Mouse (Mus musculus) cerebellum, postnatal 4 days (tissue): ENCODE measurements around the gene Gm11020.
A peak's percentile ranks its signal among the peaks of the same experiment; 100 is the strongest.
"Not testable (repeated sequence)": the region's sequence is repeated elsewhere in the genome, so short reads cannot be mapped to it uniquely, and the experiment has no call there.

Experiments
- DNase-seq, 2 experiments: peaks; one replicate each; pipeline ENCODE4 v3.0.0; 2022; ENCODE audit warnings: low spot score in 2 of 2, mixed read lengths in 1 of 2

The Gm11020 gene

GRCm38 (mm10) chr8:104321267-104321666 lies at the start of gene Gm11020:
Gm11020 (plus strand) TSS chr8:104321567.
- DNase-seq, result not testable (repeated sequence)

- not testable (repeated sequence) for DNase-seq
Observed at GRCm38 (mm10) chr8:104293081-104293480, 28.3 kb upstream of the Gm11020 start, which contains the start of gene Cmtm2a. Cmtm2a (minus strand) TSS chr8:104293181.

DNA sequence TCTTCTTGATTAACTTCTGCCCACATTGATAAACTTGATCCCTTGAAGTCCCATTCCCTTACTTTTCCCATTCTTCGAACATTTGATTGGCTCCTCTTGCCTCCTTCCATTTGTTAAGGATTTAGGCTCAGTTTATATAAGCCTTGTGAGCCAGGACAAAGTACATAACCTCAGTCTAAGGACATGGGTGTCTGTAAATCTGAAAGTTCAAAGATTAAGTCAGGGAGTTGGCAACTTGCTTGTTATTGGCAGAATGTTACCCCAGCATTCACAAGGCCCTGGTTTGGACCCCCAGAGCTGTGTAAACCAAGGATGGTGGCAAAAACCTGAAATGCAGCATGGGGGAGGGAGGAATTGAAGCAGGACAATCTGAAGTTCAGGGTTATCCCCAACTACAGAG lies 27.0 kb upstream of the Gm11020 start:
- DNase-seq, result no peak

- DNase-seq, result peak in 1 of 2 experiments; percentile 21
Observed at GRCm38 (mm10) chr8:104301577-104301976, 19.8 kb upstream of the Gm11020 start.

DNA sequence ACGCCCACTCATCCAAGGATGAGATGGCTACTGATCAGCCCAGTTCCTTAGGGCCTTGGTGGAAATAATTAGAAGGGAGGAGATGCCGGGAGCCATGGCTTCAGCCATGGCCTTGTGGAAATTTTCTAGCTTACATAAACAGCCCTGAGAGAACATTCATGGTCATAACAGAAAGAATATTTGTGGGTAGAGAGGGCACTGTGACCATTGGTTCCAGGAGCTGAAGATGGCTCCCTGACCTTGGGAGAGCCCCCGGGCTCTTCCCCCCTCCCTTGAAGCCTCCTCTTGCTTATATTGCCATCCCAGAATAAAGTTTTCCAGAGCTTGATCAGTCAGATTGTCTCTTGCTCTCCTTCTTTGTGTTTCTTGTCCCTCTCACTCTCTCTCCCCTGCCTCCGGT lies 18.8 kb upstream of the Gm11020 start:
- not testable (repeated sequence) for DNase-seq

DNA sequence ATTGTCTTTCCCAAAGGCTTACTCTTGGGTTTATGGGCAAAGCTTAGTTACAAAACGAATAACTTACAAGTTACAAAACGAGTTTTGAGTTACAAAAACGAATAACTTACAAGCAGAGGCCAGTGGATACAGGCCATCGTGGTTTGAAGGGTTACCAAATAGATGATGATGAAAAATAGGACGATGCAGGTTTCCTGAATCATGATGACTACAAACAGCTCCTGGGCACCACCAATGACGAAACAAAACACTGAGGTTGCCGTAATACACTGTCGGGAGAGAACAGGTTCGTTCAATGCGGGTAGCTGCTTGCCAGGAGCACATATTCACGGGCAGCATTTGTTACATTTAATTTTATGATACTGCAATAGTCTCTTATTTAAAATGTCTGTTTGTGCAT lies 16.4 kb upstream of the Gm11020 start:
- DNase-seq, result no peak

GRCm38 (mm10) chr8:104308341-104308740 lies 13.0 kb upstream of the Gm11020 start:
- DNase-seq, result not testable (repeated sequence)

DNA sequence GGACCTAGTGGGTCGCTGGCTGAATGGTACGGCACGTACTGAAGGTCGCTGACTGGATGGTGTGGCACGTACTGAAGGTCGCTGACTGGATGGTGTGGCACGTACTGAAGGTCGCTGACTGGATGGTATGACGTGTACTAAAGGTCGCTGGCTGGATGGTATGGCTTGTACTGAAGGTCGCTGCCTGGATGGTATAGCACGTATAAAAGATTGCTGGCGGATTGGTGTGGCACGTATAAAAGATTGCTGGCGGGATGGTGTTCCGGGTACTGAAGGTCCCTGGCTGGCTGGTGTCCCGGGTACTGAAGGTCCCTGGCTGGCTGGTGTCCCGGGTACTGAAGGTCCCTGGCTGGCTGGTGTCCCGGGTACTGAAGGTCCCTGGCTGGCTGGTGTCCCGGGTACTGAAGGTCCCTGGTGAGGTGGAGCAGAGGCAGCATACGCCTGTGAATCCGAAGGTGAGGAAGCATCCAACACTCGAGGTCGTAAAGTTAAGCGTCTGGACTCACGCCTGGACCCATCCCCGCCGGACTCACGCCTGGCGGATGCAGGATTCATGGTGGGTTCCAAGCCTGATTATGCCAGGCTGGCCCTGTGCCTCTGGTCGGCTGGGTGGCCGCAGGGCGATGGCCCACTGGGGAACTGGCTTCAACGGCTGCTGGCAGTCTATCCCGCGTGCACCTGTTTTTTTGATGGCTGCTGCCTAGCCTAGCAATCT lies 11.8 kb upstream of the Gm11020 start, which contains the start of the genes Gm45711 and Cmtm1:
Gene Gm45711 (minus strand): TSS at position 641 of the 715 bp plus-strand sequence.
Gene Cmtm1 (minus strand): TSS at position 705 of the 715 bp plus-strand sequence.
- peak in 1 of 2 experiments; percentile 68 for DNase-seq

- DNase-seq, result not testable (repeated sequence)
Observed at GRCm38 (mm10) chr8:104312023-104312422, 9.3 kb upstream of the Gm11020 start.

GRCm38 (mm10) chr8:104313311-104313710 lies 8.1 kb upstream of the Gm11020 start:
- peak in 1 of 2 experiments; percentile 8 for DNase-seq

- DNase-seq, result not testable (repeated sequence)
Observed at GRCm38 (mm10) chr8:104321930-104322329, 563 bp downstream of the Gm11020 start, which contains the start of gene Cmtm2b. Cmtm2b (plus strand) TSS chr8:104322230.

DNA sequence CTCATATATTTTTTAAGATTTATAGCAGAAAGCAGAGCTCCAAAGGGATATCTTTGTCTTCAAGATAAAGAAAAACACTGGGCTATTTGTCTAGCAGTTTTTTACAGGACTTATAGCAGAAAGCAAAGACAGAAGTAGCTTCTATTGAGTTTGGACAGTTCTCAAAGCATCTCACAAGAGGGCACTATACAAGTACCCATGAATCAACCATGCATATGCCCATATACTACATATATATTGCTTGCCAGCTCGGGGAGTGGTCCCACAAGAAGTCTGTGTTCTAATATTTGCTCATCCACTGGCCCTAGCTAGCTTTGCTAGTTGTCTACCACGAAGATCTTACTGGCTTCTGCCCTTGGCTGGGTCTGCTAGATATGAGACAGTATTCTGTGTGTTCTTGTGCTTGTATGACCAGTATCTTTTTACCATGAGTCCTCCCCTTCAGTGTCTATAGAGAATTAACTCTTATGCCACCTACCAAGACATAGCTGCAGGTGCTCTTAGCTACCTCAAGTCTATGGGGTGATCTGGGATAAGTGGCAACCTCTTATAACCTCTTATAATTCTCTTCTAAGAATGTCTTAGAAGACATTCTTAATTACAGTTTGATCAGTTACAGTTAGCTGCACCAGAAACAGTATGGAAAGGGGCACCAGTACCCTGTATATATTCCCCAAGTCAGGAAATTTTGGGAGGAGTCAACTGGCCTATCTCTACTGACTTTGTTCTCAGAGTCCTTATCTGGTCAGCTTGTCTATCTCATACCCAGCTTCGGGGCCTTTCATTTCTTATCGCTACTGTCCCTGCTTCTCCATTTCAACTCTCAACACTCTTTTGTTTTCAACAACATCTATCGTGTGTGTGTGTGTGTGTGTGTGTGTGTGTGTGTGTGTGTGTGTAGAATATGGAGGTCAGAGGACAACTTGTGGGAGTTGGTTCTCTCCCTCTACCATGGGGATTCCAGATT lies 11.6 kb downstream of the Gm11020 start:
- no peak for DNase-seq

DNA sequence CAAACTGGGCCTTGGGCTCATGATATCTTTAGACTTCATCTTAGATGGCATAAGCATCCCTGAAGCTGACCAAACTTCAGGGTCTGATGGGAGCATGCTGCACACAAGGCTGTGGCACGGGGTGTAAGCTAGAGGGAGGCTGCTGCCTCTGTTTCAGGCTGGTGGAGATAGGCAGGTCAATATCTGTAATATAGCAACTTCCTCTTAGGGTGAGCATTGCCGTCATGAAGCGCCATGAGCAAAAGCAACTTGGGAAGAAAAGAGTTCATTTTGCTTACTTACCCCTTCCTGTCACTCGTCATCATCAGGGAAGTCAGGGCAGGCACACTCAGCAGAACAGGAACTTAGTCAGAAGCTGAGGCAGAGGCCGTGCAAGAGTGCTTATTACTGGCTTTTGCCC lies 12.4 kb downstream of the Gm11020 start:
- no peak for DNase-seq

- no peak for DNase-seq
Observed at GRCm38 (mm10) chr8:104334196-104334595, 12.8 kb downstream of the Gm11020 start.

DNA sequence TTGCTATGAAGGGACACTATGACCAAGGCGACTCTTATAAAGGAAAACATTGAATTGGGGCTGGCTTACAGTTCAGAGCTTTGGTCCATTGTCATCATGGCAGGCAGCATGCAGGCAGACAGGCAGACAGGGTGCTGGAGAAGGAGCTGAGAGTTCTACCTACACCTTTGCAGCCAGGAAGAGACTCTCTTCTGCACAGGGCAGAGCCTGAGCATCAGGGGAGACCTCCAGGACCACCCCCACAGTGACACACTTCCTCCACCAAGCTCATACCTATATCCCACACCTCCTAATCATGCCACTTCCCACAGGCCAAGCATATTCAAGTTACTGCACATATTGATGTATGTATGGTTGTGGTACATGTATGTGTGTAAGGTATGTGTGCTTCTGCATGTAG lies 15.4 kb downstream of the Gm11020 start:
- no peak for DNase-seq

DNA sequence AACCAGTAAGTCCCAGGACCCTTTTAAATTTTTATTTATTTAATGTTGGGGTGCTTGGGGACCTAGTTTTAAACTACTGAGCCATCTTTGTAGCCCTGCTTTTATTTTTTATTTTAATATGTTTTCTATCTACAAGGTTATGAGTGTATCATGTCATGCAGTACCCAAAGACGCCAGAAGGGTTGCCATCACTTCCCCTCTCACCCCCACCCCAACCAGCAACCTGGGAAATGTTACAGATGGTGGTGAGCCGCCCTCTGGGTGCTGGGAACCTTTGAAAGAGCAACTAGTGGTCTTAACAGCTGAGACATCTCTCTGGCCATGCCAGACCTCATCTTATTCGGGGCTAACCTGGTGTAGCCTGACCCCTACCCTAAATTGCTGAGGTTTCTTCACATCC lies 16.5 kb downstream of the Gm11020 start:
- no peak for DNase-seq

DNA sequence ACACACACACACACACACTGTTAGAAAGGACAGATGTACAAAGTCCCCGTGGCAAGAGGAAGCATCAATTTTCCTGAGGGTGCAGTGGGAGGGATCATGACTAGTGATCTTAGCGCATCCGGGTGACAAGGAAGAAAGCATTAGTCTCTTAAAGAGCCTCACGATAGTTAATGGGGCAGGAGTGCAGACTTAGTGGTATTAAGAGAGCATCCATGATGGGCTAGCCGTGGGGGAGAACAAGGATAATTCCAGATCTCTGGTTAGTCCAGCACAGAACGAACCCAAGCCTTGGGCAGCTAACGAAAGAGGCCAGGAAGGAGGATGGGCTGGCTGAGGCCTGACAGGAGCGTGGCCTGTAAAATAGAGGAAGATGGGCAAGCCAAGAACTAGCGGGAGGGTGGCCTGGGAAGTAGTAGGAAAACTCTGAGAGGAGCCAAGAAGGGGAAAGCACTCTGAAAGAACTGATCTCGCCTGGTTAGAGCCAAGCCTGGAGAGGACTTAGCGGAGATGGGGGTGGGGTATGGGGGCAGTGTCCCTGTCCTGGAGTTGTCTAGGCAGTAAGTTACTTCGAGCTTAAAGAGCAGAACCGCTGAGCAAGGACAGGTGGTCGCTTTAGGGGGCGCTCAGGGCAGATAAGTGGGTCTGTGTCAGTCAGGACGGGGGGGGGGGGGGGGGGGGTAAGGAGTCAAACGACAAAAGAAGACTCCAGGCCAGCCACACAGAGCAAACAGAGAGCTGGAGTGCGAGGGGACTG lies 18.0 kb downstream of the Gm11020 start, which contains the start of gene Cmtm3:
Gene Cmtm3 (plus strand): TSS at position 182 of the 754 bp plus-strand sequence.
- DNase-seq, result no peak

DNA sequence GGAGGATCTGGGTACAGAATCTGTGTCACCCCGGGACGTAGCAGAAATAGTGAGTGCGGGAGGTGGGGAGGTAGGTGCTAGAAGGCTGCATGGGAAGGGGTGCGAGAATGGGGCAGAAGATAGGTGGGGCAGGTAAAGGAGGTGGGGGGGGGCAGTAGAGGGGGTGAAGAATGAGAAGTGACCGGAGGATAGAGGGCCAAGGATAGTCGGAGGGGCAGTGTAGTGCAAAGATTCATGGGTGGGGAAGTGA lies 18.5 kb downstream of the Gm11020 start:
- no peak for DNase-seq

DNA sequence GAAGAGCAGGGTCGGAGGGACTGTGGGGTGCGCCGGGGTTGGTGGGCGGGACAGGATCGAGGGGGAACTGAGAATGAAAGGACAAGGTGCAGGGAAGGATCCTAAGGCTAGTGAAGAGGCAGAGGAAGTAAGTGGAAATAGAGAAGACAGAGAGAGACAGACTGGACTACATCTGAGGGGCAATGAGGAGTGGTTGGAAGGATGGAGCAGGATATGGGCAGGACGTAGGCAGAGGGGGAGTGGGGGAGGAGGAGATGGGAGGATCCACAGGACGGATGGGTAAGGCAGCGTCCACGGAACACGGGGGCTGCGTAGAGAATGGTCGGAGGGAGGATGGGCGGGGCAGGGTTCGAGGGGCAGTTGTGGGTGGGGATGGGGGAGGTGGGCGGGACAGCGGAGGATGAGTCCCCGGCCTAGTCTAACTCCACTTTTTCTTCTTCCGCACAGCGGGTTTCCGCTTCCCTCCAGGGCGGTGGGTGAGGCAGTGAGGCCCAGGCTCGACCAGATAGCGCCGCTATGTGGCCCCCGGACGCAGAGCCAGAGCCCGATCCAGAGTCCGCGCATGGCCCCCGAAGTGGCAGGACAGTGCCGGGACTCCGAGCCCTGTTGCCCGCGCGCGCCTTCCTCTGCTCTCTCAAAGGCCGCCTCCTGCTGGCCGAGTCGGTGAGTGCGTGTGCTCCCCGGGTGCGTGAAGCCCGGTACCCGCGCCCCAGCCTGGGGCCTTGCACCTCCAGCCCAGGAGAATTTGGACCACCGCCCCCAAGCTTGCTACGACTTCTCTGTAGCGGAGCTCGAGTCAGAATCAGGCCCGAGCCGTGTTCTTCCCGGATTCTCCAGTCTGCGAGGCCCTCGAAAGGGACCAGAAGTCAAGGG lies 19.1 kb downstream of the Gm11020 start:
- DNase-seq, result peak; percentile 48 to 76

DNA sequence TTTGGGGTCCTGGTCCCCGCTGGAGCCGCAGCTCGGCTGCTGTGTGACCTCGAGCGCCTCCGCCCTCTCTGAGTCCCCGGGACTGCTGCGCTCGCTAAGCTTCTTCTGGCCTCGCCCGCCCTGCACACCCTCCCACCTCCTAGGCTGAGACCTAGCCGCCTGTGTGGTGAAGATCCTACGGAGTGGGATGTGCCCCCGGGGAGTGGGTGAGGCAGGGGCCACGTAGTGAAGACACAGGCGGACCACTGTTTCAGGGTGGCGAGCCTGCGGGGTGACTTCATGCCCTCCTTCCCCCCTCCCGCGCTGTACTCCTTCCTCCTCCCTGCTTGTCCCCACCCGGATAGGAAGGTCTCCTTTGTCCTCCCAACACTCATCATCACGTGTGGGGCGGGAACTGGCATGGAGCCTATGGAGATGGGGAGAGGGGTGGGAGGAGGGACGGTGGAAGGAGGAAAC lies 19.8 kb downstream of the Gm11020 start:
- peak; percentile 30 to 58 for DNase-seq

DNA sequence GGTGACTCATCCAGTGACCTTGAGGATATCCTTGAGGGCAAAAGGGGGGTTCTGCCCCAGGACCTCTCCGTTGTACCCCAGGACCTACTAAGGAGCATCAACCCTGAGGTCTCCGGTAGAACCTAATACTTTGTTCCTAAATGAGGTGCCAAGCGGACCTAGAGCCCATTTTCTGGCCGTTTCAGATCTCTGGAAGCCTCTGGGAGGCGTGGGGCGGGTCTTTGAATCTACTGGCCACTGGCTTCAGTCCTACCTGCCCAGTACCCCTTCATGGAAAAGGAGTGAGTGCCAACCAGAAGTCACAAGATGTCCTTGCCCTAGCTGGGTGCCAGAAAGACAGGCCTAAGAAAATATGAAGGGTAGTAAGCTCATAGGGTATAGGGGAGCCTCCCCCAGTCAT lies 20.3 kb downstream of the Gm11020 start:
- DNase-seq, result no peak
